Mouse (Mus musculus): ENCODE data around the gene Dpp8. TPM values are rescaled to one million over a fixed set of nuclear protein-coding genes. Genes with fewer than 3 reads are reported as not detected.
"Not testable (repeated sequence)": the region's sequence is repeated elsewhere in the genome, so short reads cannot be mapped to it uniquely, and the experiment has no call there.

Gene Dpp8
- 61.6 and 75.7 TPM in 2 replicates for total RNA-seq (2015)
- 93.8 and 113 TPM in 2 replicates for total RNA-seq (2017)

- peak; percentile 97 for ATAC-seq (ENCODE audit: poor library complexity, severe bottlenecking)
These were observed at the start of gene Dpp8 for GRCm38 (mm10) chr9:65032269-65033108. Gene Dpp8 (plus strand): TSS chr9:65032414.

- no peak for ATAC-seq (ENCODE audit: poor library complexity, severe bottlenecking)
These were observed 47.0 kb upstream of the Dpp8 start for GRCm38 (mm10) chr9:64985037-64985794.

GRCm38 (mm10) chr9:64985807-64986206, 46.4 kb upstream of the Dpp8 start:
- ATAC-seq (ENCODE audit: poor library complexity, severe bottlenecking), result no peak

- ATAC-seq (ENCODE audit: poor library complexity, severe bottlenecking), result no peak
These were observed 44.6 kb upstream of the Dpp8 start for GRCm38 (mm10) chr9:64987651-64988050.

GRCm38 (mm10) chr9:64988443-64988842, 43.8 kb upstream of the Dpp8 start:
- ATAC-seq (ENCODE audit: poor library complexity, severe bottlenecking), result no peak

GRCm38 (mm10) chr9:64990291-64990690, 41.9 kb upstream of the Dpp8 start:
- ATAC-seq (ENCODE audit: poor library complexity, severe bottlenecking), result no peak

- ATAC-seq (ENCODE audit: poor library complexity, severe bottlenecking), result not testable (repeated sequence)
These were observed 36.8 kb upstream of the Dpp8 start for GRCm38 (mm10) chr9:64995464-64995863.

- ATAC-seq (ENCODE audit: poor library complexity, severe bottlenecking), result no peak
These were observed 30.7 kb upstream of the Dpp8 start for GRCm38 (mm10) chr9:65001481-65001880.

- no peak for ATAC-seq (ENCODE audit: poor library complexity, severe bottlenecking)
These were observed 26.5 kb upstream of the Dpp8 start for GRCm38 (mm10) chr9:65005737-65006136.

GRCm38 (mm10) chr9:65010632-65011031, 21.6 kb upstream of the Dpp8 start:
- no peak for ATAC-seq (ENCODE audit: poor library complexity, severe bottlenecking)

- no peak for ATAC-seq (ENCODE audit: poor library complexity, severe bottlenecking)
These were observed 20.9 kb upstream of the Dpp8 start for GRCm38 (mm10) chr9:65011304-65011703.

- ATAC-seq (ENCODE audit: poor library complexity, severe bottlenecking), result no peak
These were observed 16.6 kb upstream of the Dpp8 start for GRCm38 (mm10) chr9:65015461-65016222.

GRCm38 (mm10) chr9:65016241-65016977, 15.8 kb upstream of the Dpp8 start:
- no peak for ATAC-seq (ENCODE audit: poor library complexity, severe bottlenecking)

GRCm38 (mm10) chr9:65016978-65017827, 15.0 kb upstream of the Dpp8 start:
- ATAC-seq (ENCODE audit: poor library complexity, severe bottlenecking), result no peak

- no peak for ATAC-seq (ENCODE audit: poor library complexity, severe bottlenecking)
These were observed 14.3 kb upstream of the Dpp8 start for GRCm38 (mm10) chr9:65017896-65018295.

- no peak for ATAC-seq (ENCODE audit: poor library complexity, severe bottlenecking)
These were observed 13.6 kb upstream of the Dpp8 start for GRCm38 (mm10) chr9:65018588-65019121.

- ATAC-seq (ENCODE audit: poor library complexity, severe bottlenecking), result no peak
These were observed 13.1 kb upstream of the Dpp8 start for GRCm38 (mm10) chr9:65019146-65019545.

GRCm38 (mm10) chr9:65020128-65020527, 12.1 kb upstream of the Dpp8 start:
- ATAC-seq (ENCODE audit: poor library complexity, severe bottlenecking), result no peak
